Mouse (Mus musculus): ENCODE data around the gene Gm3149. TPM values are rescaled to one million over a fixed set of nuclear protein-coding genes. Genes with fewer than 3 reads are reported as not detected.
A peak's percentile ranks its signal among the peaks of the same experiment; 100 is the strongest.
"Not testable (repeated sequence)": the region's sequence is repeated elsewhere in the genome, so short reads cannot be mapped to it uniquely, and the experiment has no call there.

Gm3149 gene
- not detected in 2 replicates for polyA plus RNA-seq (2015; fragmentation: Nextera tagmentation; extraction: Ambion mirVana)

DNA sequence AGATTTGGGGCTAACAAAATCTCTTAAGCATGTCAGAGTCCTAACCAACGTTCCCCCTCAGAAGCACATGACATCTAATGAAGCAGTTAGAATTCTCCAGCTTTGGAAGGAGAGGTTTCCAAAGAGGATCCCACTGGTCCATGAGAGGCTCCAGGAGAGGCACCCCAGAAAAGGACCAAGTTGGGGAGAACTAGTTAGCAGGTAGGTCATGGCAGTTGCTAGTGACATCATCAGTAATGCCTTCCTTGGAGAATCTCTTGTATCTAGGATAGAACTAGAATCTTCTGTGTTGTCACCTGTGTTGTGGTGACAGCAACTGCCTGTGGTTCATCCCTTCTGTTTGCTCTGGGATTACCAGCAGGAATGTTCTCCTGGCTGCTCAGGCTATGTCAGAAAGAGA, at the start of gene Gm3149:
TSS of gene Gm3149 (plus strand) at position 301 of the 400 bp plus-strand sequence.
- ATAC-seq (ENCODE audit: extremely low read depth, insufficient number of reproducible peaks, low FRiP score, low TSS enrichment); H3K9ac ChIP-seq; H3K9me3 ChIP-seq; H3K4me1 ChIP-seq; H3K27me3 ChIP-seq (replicated peaks); H3K27ac ChIP-seq (replicated peaks); H3K4me2 ChIP-seq; H3K36me3 ChIP-seq; H3K4me3 ChIP-seq: not testable (repeated sequence)
- WGBS = no CpG with 5 or more reads among the region's 1 CpGs

DNA sequence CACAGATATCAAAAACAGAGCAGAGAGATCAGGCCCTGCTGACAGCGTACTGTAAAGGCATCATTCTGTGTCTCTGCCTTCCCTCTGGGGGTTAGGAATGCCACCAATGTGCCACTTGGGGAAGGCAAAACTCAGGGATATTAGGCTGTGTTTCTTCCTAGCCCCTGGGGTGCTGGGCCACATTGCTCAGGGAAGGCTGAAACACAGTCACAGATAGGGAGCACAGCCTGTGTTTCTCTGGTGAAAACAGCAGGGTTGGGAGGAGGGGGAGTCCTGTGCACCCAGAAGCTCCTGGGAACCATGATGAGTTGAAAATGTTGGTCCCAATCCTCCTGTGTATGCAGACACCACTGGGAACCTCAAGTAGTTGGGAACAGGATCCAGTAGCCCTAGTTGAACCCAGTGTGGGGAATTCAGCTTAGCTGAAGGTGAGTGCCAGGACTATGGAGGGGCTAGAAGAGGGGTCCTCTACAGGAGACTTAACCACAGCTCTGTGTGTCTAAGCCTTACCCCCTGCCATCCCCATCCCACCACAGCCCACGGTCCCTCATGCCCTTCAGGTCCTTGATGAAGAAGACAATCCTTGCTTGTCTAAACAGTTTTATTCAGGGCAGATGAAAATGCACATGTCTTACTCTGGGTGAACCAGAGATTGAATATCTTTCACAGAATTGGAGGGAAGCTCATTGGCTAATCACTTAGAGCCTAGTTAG, 47.7 kb upstream of the Gm3149 start:
- not testable (repeated sequence) for H3K4me2 ChIP-seq; H3K4me1 ChIP-seq; H3K27ac ChIP-seq (replicated peaks); ATAC-seq (ENCODE audit: extremely low read depth, insufficient number of reproducible peaks, low FRiP score, low TSS enrichment); H3K9me3 ChIP-seq; H3K9ac ChIP-seq; H3K27me3 ChIP-seq (replicated peaks); H3K36me3 ChIP-seq; H3K4me3 ChIP-seq
- 75% methylated on average over 2 of the region's 2 CpGs for WGBS

DNA sequence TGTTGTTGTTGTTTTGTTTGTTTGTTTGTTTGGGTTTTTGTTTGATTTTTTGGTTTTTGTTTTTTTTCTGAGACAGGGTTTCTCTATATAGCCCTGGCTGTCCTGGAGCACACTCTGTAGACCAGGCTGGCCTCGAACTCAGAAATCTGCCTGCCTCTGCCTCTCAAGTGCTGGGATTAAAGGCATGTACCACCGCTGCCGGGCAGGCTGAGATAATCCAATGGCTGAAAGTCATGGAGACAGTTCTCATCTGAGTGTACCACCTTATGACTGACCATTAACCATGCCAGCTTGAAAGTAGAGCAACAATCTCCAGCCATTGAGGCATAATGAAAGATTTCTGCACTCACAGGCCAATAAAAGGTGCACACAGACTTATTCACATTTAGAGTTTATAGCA, 37.3 kb upstream of the Gm3149 start:
- H3K4me2 ChIP-seq; H3K4me1 ChIP-seq; H3K27me3 ChIP-seq (replicated peaks); H3K9ac ChIP-seq; H3K9me3 ChIP-seq; H3K36me3 ChIP-seq; ATAC-seq (ENCODE audit: extremely low read depth, insufficient number of reproducible peaks, low FRiP score, low TSS enrichment); H3K27ac ChIP-seq (replicated peaks); H3K4me3 ChIP-seq: not testable (repeated sequence)
- WGBS = 69% methylated on average over 2 of the region's 3 CpGs

DNA sequence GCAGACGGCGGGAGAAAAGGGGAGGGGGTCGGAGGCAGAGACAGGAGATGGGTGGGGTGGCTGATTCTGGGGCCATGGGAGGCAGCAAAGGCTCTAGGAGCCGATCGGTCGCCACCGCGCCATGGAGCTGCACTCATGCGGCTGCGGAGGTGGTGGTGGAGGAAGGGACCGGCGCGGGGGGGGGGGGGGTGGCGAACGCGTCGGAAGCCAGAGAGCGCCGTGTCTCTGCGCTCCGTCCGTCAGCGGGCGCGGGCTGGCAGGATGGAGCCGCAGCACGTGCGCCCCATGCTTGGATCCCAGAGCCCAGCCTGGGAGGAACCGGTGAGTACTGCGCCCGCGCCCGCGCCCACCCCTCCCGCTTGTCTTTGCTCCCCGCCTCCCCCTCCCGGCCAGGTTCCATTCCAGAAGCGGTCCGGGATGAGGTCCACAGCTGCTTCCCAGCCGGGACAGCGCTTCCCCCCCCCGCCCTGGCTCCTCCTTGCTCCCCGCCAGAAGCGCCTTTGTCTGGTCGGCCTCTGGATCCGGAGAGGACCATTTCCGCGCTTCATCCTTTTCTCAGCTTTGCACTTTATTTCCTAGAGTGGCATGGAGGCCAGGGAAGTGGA, 17.5 kb downstream of the Gm3149 start, which contains the start of gene 2610042L04Rik:
TSS of gene 2610042L04Rik (plus strand) at position 288 of the 605 bp plus-strand sequence.
- Histone ChIP-seq H3K4me3 (peak within 1 kb of the TSS; percentile 46), H3K9ac (0 out of 2 replicates have a peak within 1 kb of the TSS, but pooled peaks have one; percentile 40), H3K4me2 (peak within 1 kb of the TSS; percentile 70)
- not testable (repeated sequence) for H3K9me3 ChIP-seq; H3K36me3 ChIP-seq; H3K27ac ChIP-seq (replicated peaks); ATAC-seq (ENCODE audit: extremely low read depth, insufficient number of reproducible peaks, low FRiP score, low TSS enrichment); H3K4me1 ChIP-seq; H3K27me3 ChIP-seq (replicated peaks)
- WGBS = 2% methylated on average over 25 of the region's 48 CpGs

DNA sequence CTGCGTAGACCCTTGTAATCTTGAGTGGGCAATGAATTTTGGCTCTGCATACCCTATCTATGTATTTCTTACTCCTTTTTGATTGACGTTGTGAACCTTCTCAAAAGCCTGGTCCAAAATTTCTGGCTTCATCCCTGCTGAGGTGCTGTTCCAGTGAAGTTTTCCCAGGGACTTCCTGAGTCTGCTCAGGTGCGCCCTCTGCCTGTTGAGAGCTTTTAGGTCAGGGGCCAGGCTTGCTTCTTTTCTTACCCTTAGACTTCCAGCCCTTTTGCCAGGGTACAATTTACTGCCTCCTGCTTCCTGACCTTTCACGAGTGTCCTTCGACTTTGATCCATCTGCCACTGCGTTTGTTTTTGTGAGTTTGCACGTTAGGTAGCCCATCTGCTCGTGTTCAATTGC, 18.4 kb downstream of the Gm3149 start:
- not testable (repeated sequence) for H3K36me3 ChIP-seq; H3K9me3 ChIP-seq; ATAC-seq (ENCODE audit: extremely low read depth, insufficient number of reproducible peaks, low FRiP score, low TSS enrichment); H3K4me2 ChIP-seq; H3K4me3 ChIP-seq; H3K27me3 ChIP-seq (replicated peaks); H3K9ac ChIP-seq; H3K4me1 ChIP-seq; H3K27ac ChIP-seq (replicated peaks)
- WGBS = 9% methylated on average over 7 of the region's 8 CpGs

DNA sequence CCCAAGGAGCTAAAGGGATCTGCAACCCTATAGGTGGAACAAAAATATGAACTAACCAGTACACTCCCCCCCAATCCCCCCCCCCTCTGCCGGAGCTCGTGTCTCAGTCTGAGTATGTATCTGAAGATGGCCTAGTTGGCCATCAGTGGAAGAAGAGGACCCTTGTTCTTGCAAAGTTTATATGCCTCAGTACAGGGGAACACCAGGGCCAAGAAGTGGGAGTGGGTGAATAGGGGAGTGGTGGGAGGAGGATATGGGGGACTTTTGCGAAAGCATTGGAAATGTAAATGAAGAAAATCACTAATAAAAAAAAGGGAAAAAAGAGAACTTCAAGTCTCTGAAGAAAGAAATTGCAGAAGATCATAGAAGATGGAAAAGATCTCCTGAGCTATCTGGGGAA, 51.9 kb downstream of the Gm3149 start:
- not testable (repeated sequence) for H3K36me3 ChIP-seq; ATAC-seq (ENCODE audit: extremely low read depth, insufficient number of reproducible peaks, low FRiP score, low TSS enrichment); H3K27ac ChIP-seq (replicated peaks); H3K4me1 ChIP-seq; H3K27me3 ChIP-seq (replicated peaks); H3K9ac ChIP-seq; H3K4me2 ChIP-seq; H3K4me3 ChIP-seq; H3K9me3 ChIP-seq
- WGBS = 91% methylated on average over 3 of the region's 3 CpGs

DNA sequence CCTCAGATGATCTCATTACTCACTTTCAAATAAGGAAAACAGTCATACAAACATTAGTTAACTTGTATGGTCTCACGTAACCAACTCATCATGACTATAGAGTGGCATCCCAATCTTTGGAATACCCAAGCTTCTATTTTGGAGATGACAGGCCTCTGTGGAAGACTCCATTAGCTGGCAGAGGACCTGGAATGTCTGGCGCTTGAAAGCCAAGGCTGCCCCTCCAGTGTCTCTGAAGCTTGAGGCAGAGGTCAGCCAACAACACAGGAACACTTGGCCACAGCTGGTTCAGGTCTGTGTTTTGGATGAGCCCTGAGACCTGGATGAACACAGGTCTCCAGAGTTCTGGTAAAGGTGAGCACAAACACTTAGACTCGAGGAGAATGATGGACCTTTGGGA, 52.6 kb downstream of the Gm3149 start:
- H3K9ac ChIP-seq; ATAC-seq (ENCODE audit: extremely low read depth, insufficient number of reproducible peaks, low FRiP score, low TSS enrichment); H3K27me3 ChIP-seq (replicated peaks); H3K4me3 ChIP-seq; H3K4me2 ChIP-seq; H3K27ac ChIP-seq (replicated peaks); H3K4me1 ChIP-seq; H3K36me3 ChIP-seq; H3K9me3 ChIP-seq: not testable (repeated sequence)
- WGBS = 73% methylated on average over 3 of the region's 3 CpGs

Other genes starting within 250 kb of the Gm3149 start
- 0.10 TPM in 1 of 2 replicates, not detected in the other for gene Gm3115, start 233.2 kb upstream of the Gm3149 start, polyA plus RNA-seq (2015; fragmentation: Nextera tagmentation; extraction: Ambion mirVana)
- 0.37 and 0.68 TPM in 2 replicates for gene Gm8108, start 206.8 kb upstream of the Gm3149 start, polyA plus RNA-seq (2015; fragmentation: Nextera tagmentation; extraction: Ambion mirVana)
- not detected in 2 replicates for gene Gm3127, start 152.3 kb upstream of the Gm3149 start, polyA plus RNA-seq (2015; fragmentation: Nextera tagmentation; extraction: Ambion mirVana)
- 0.35 and 0.52 TPM in 2 replicates for gene Gm2974, start 134.7 kb upstream of the Gm3149 start, polyA plus RNA-seq (2015; fragmentation: Nextera tagmentation; extraction: Ambion mirVana)
- not detected in 2 replicates for gene Gm3138, start 67.7 kb upstream of the Gm3149 start, polyA plus RNA-seq (2015; fragmentation: Nextera tagmentation; extraction: Ambion mirVana)
- 0.11 and 0.31 TPM in 2 replicates for gene 2610042L04Rik, start 17.5 kb downstream of the Gm3149 start, polyA plus RNA-seq (2015; fragmentation: Nextera tagmentation; extraction: Ambion mirVana)
- not detected in 2 replicates for gene Gm3159, start 80.2 kb downstream of the Gm3149 start, polyA plus RNA-seq (2015; fragmentation: Nextera tagmentation; extraction: Ambion mirVana)
- gene Gm3164, start 98.2 kb downstream of the Gm3149 start, polyA plus RNA-seq (2015; fragmentation: Nextera tagmentation; extraction: Ambion mirVana) = 0.47 and 0.49 TPM in 2 replicates
- 0.33 TPM in 1 of 2 replicates, not detected in the other for gene Gm3173, start 113.7 kb downstream of the Gm3149 start, polyA plus RNA-seq (2015; fragmentation: Nextera tagmentation; extraction: Ambion mirVana)
- not detected in 2 replicates for gene Gm3182, start 164.5 kb downstream of the Gm3149 start, polyA plus RNA-seq (2015; fragmentation: Nextera tagmentation; extraction: Ambion mirVana)
- gene Gm3047, start 238.1 kb downstream of the Gm3149 start, polyA plus RNA-seq (2015; fragmentation: Nextera tagmentation; extraction: Ambion mirVana) = not detected in 2 replicates